Mouse (Mus musculus): ENCODE data around the gene Qrfp.

- TF ChIP-seq CTCF (IDR thresholded peaks at IDR 0.05; ENCODE audit: borderline replicate concordance, extremely low read depth, insufficient read depth, insufficient read length) (no peak), POLR2A (IDR thresholded peaks at IDR 0.05; ENCODE audit: borderline replicate concordance, extremely low read depth, insufficient read depth, insufficient read length, poor library complexity, severe bottlenecking) (no peak)
Observed at GRCm38 (mm10) chr2:31791260-31791659, 19.1 kb downstream of the Qrfp start.
